Mouse (Mus musculus) kidney, postnatal 36 days (tissue): Measurements from ENCODE around the gene Lrrn4.

Experiments
- DNase-seq, 2 experiments: peaks; one replicate each; pipeline ENCODE4 v3.0.0; 2021 to 2022; ENCODE audit warnings: mixed read lengths in 2 of 2

Lrrn4 gene

GRCm38 (mm10) chr2:132870286-132870685, 10.4 kb downstream of the Lrrn4 start:
- no peak for DNase-seq

GRCm38 (mm10) chr2:132869682-132870081, 11.0 kb downstream of the Lrrn4 start:
- no peak for DNase-seq

GRCm38 (mm10) chr2:132867521-132867920, 13.2 kb downstream of the Lrrn4 start:
- DNase-seq: no peak

GRCm38 (mm10) chr2:132863325-132863724, 17.4 kb downstream of the Lrrn4 start:
- DNase-seq: no peak

GRCm38 (mm10) chr2:132861456-132861855, 19.2 kb downstream of the Lrrn4 start:
- DNase-seq: no peak

GRCm38 (mm10) chr2:132860435-132860834, 20.3 kb downstream of the Lrrn4 start:
- DNase-seq: no peak

GRCm38 (mm10) chr2:132856333-132856732, 24.4 kb downstream of the Lrrn4 start:
- no peak for DNase-seq

GRCm38 (mm10) chr2:132853051-132853450, 27.6 kb downstream of the Lrrn4 start:
- no peak for DNase-seq

GRCm38 (mm10) chr2:132849141-132849540, 31.6 kb downstream of the Lrrn4 start:
- DNase-seq: no peak

- DNase-seq: no peak
Observed at GRCm38 (mm10) chr2:132848361-132848760, 32.3 kb downstream of the Lrrn4 start.

GRCm38 (mm10) chr2:132847581-132847980, 33.1 kb downstream of the Lrrn4 start:
- DNase-seq: peak in 1 of 2 experiments; percentile 31

- peak; percentile 93 to 94 for DNase-seq
Observed at GRCm38 (mm10) chr2:132846407-132847358, 34.0 kb downstream of the Lrrn4 start, which contains the start of gene Crls1. TSS of gene Crls1 (plus strand) at chr2:132846666.

GRCm38 (mm10) chr2:132841071-132841470, 39.6 kb downstream of the Lrrn4 start:
- DNase-seq: no peak
